Mouse (Mus musculus) Patski (cell line): ENCODE measurements around the gene Ccnb1. TPM values are rescaled to one million over a fixed set of nuclear protein-coding genes. Genes with fewer than 3 reads are reported as not detected.
"Not testable (repeated sequence)": the region's sequence is repeated elsewhere in the genome, so short reads cannot be mapped to it uniquely, and the experiment has no call there.

Experiments used
- ATAC-seq: fragments of 100-300 bp; one replicate; pipeline ENCODE4 v1.8.0; 2021
- CTCF ChIA-PET: fragments of 350-600 bp; sonication (Branson Sonifier 250); formaldehyde crosslinking; loops from one replicate; lab custom pipeline; 2022; ENCODE audit warnings: inconsistent platforms; lab: Charles Lee
- POLR2A ChIA-PET: fragments of 350-600 bp; sonication (Branson Sonifier 250); formaldehyde crosslinking; loops from one replicate; lab custom pipeline; 2022; ENCODE audit warnings: antibody characterized with exemption, inconsistent platforms; lab: Charles Lee
- DNase-seq: peaks from one replicate; pipeline ENCODE4 v3.0.0-alpha.2; 2011; ENCODE audit warnings: low read depth, low spot score
- H3K27me3 ChIP-seq: fragments of 371-371 bp; one replicate; pipeline ENCODE4 v1.5.1; 2021
- CTCF ChIP-seq: fragments of 100-300 bp; IDR thresholded peaks from one replicate; pipeline ENCODE4 v1.5.1; 2021
- in situ Hi-C: fragments of 300-500 bp; cut with MboI; formaldehyde crosslinking; loops from 3 replicates; pipeline ENCODE4 v1.11.1; 2018; ENCODE audit warnings: low pct_unique_long_range_greater_than_20kb, mixed read lengths
- polyA plus RNA-seq: library from polyadenylated mRNA; unstranded; gene quantifications from one replicate; pipeline ENCODE4 v1.2.3, GENCODE M21; 2021

Gene Ccnb1
- polyA plus RNA-seq, 1 experiment from 2014 or later: 67.5 TPM

GRCm38 (mm10) chr13:100744036-100744744 is 42.2 kb downstream of the Ccnb1 start, which contains the start of gene Mrps36:
Mrps36 (minus strand) TSS chr13:100744659.
- POLR2A ChIA-PET: interaction anchor here (0.7 to 1.1 kb wide), 4 partner anchors 11 to 42 kb away, joined by 3 to 5 read pairs (median 4); partner anchors contain the start of genes Ccnb1 and Cenph
- CTCF ChIA-PET: interaction anchor here (1.0 to 1.6 kb wide), 3 partner anchors 9 to 24 kb away, joined by 3 to 7 read pairs (median 3); no protein-coding TSS in a partner anchor
- in situ Hi-C loops: no loop called here
- TF ChIP-seq CTCF: no peak
- H3K27me3 ChIP-seq: no peaks in the 10 kb centered on the region
- ATAC-seq (peak; percentile 98), DNase-seq (peak; percentile 74)

- TF ChIP-seq CTCF: no peak
- ChIA-PET CTCF (interaction anchor here (1.3 to 1.6 kb wide), 2 partner anchors 8 to 21 kb away, joined by 3 to 7 read pairs; no protein-coding TSS in a partner anchor), POLR2A (interaction anchor here (0.7 to 1.1 kb wide), 4 partner anchors 12 to 42 kb away, joined by 3 to 5 read pairs (median 4); partner anchors contain the start of genes Ccnb1 and Cenph)
- H3K27me3 ChIP-seq: no peaks in the 10 kb centered on the region
- ATAC-seq (peak; percentile 13), DNase-seq (peak; percentile 65)
- in situ Hi-C loops: no loop called here
These were observed 42.9 kb downstream of the Ccnb1 start for GRCm38 (mm10) chr13:100743346-100744035.

GRCm38 (mm10) chr13:100742831-100743230 is 43.5 kb downstream of the Ccnb1 start:
- ChIA-PET POLR2A (interaction anchor here (1.1 kb wide), 1 partner anchor 33 kb away, joined by 3 read pairs; the partner anchor contains the start of gene Cenph), CTCF (no interaction called here)
- in situ Hi-C loops: no loop called here
- DNase-seq (no peak), ATAC-seq (no peak)
- TF ChIP-seq CTCF: no peak
- no peaks in the 10 kb centered on the region for H3K27me3 ChIP-seq

GRCm38 (mm10) chr13:100732756-100733155 is 53.6 kb downstream of the Ccnb1 start:
- ATAC-seq (no peak), DNase-seq (no peak)
- no peak for TF ChIP-seq CTCF
- H3K27me3 ChIP-seq: no peaks in the 10 kb centered on the region
- in situ Hi-C loops: no loop called here
- ChIA-PET CTCF (no interaction called here), POLR2A (interaction anchor here (0.6 kb wide), 1 partner anchor 8 kb away, joined by 3 read pairs; no protein-coding TSS in a partner anchor)

GRCm38 (mm10) chr13:100731462-100732046 is 54.8 kb downstream of the Ccnb1 start:
- POLR2A ChIA-PET: interaction anchor here (1.1 kb wide), 1 partner anchor 41 kb away, joined by 3 read pairs; no protein-coding TSS in a partner anchor
- H3K27me3 ChIP-seq, in situ Hi-C loops, ATAC-seq, CTCF ChIA-PET, DNase-seq: not testable (repeated sequence)

- in situ Hi-C loops: no loop called here
- no peak for TF ChIP-seq CTCF
- H3K27me3 ChIP-seq: no peaks in the 10 kb centered on the region
These were observed 55.6 kb downstream of the Ccnb1 start, which contains the start of gene Cdk7 for GRCm38 (mm10) chr13:100730861-100731176. Cdk7 (minus strand) TSS chr13:100730939.

GRCm38 (mm10) chr13:100730153-100730860 is 56.1 kb downstream of the Ccnb1 start:
- DNase-seq (peak; percentile 6), ATAC-seq (no peak)
- in situ Hi-C loops: no loop called here
- TF ChIP-seq CTCF: no peak
- ChIA-PET POLR2A (interaction anchor here (1.1 kb wide), 1 partner anchor 40 kb away, joined by 3 read pairs; no protein-coding TSS in a partner anchor), CTCF (no interaction called here)
- H3K27me3 ChIP-seq: no peaks in the 10 kb centered on the region

More at GRCm38 (mm10) chr13:100730861-100731176, 55.6 kb downstream of the Ccnb1 start, which contains the start of gene Cdk7:
- CTCF ChIA-PET: no interaction called here
- ATAC-seq: peak; percentile 97
- DNase-seq: peak; percentile 73
- POLR2A ChIA-PET: interaction anchor here (1.1 kb wide), 1 partner anchor 40 kb away, joined by 3 read pairs; no protein-coding TSS in a partner anchor

Other genes with a start within 250 kb of the Ccnb1 start
- 12.1 TPM for gene Ocln, start 233.9 kb downstream of the Ccnb1 start, polyA plus RNA-seq
- gene Marveld2, start 169.6 kb downstream of the Ccnb1 start, polyA plus RNA-seq: 0.14 TPM
- 137 TPM for gene Ak6, start 135.6 kb downstream of the Ccnb1 start, polyA plus RNA-seq
- 24.3 TPM for gene Rad17, start 135.5 kb downstream of the Ccnb1 start, polyA plus RNA-seq
- 11.1 TPM for gene Taf9, start 135.0 kb downstream of the Ccnb1 start, polyA plus RNA-seq
- gene Ccdc125, start 116.9 kb downstream of the Ccnb1 start, polyA plus RNA-seq: 5.6 TPM
- gene Cdk7, start 55.6 kb downstream of the Ccnb1 start, polyA plus RNA-seq: 56.5 TPM
- gene Mrps36, start 41.9 kb downstream of the Ccnb1 start, polyA plus RNA-seq: 136 TPM
- gene Cenph, start 10.7 kb downstream of the Ccnb1 start, polyA plus RNA-seq: 14.3 TPM
- gene Slc30a5, start 46.9 kb upstream of the Ccnb1 start, polyA plus RNA-seq: 65.4 TPM